Mouse (Mus musculus) hindbrain, embryonic 12.5 days (tissue): ENCODE measurements around the gene Gm1673. TPM values are rescaled to one million over a fixed set of nuclear protein-coding genes. Genes with fewer than 3 reads are reported as not detected.

Experiments
- ATAC-seq: fragments of 200-750 bp; cut with Nextera tagmentation; 2 replicates; pipeline ENCODE4 v1.8.0; 2017; ENCODE audit warnings: moderate TSS enrichment; ENCODE audit not compliant: low FRiP score
- H3K27ac ChIP-seq: fragments of 300-500 bp; sonication (generic); 2 replicates; pipeline ENCODE4 v1.5.1; 2016; ENCODE audit warnings: mild to moderate bottlenecking
- H3K27me3 ChIP-seq: fragments of 300-500 bp; sonication (generic); 2 replicates; pipeline ENCODE4 v1.6.1; 2016; ENCODE audit warnings: mild to moderate bottlenecking
- H3K36me3 ChIP-seq: fragments of 300-500 bp; sonication (generic); 2 replicates; pipeline ENCODE4 v1.6.1; 2016; ENCODE audit warnings: mild to moderate bottlenecking
- H3K4me1 ChIP-seq: fragments of 300-500 bp; sonication (generic); 2 replicates; pipeline ENCODE4 v1.6.1; 2016
- H3K4me2 ChIP-seq: fragments of 300-500 bp; sonication (generic); replicated peaks from 2 replicates; pipeline ENCODE4 v1.6.1; 2016; ENCODE audit warnings: mild to moderate bottlenecking
- H3K4me3 ChIP-seq: fragments of 300-500 bp; sonication (generic); 2 replicates; pipeline ENCODE4 v1.5.1; 2016; ENCODE audit warnings: mild to moderate bottlenecking
- H3K9ac ChIP-seq: fragments of 300-500 bp; sonication (generic); 2 replicates; pipeline ENCODE4 v1.6.1; 2016; ENCODE audit warnings: mild to moderate bottlenecking, moderate library complexity
- H3K9me3 ChIP-seq: fragments of 300-500 bp; sonication (generic); replicated peaks from 2 replicates; pipeline ENCODE4 v1.6.1; 2016; ENCODE audit warnings: mild to moderate bottlenecking
- WGBS: fragments of 180-500 bp; shearing (Covaris S2); methylation state at CpG from one replicate; pipeline ENCODE4 v1.1.7; 2016; 5-methylcytosine and 5-hydroxymethylcytosine counted together
- polyA plus RNA-seq: library from polyadenylated mRNA; unstranded; fragments of >200 nt; fragmentation: Nextera tagmentation; extraction: Ambion mirVana; gene quantifications from 2 replicates; pipeline ENCODE4 v1.2.1, GENCODE M21; 2016

The Gm1673 gene
- polyA plus RNA-seq, 1 experiment from 2014 or later = 404 TPM

GRCm38 (mm10) chr5:34000809-34001208 lies 17.6 kb downstream of the Gm1673 start:
- Histone ChIP-seq H3K27me3 (peaks cover 11% of the 10 kb centered on the region), H3K27ac (no peak overlapping the region), H3K4me2 (no peak overlapping the region), H3K9me3 (no peaks in the 10 kb centered on the region), H3K36me3 (peaks cover 17% of the 10 kb centered on the region), H3K4me3 (no peak overlapping the region), H3K9ac (no peak overlapping the region), H3K4me1 (peaks cover 23% of the 10 kb centered on the region)
- WGBS = 96% methylated on average over 25 of the region's 25 CpGs
- no peak for ATAC-seq

- H3K9me3 ChIP-seq = no peaks in the 10 kb centered on the region
- H3K4me2 ChIP-seq = no peak overlapping the region
- 83% methylated on average over 1 of the region's 1 CpGs for WGBS
- peaks cover 17% of the 10 kb centered on the region for H3K36me3 ChIP-seq
- peaks cover 23% of the 10 kb centered on the region for H3K4me1 ChIP-seq
- ATAC-seq = no peak
- H3K27ac ChIP-seq = no peak overlapping the region
- H3K27me3 ChIP-seq = peaks cover 11% of the 10 kb centered on the region
- no peak overlapping the region for H3K9ac ChIP-seq
- no peak overlapping the region for H3K4me3 ChIP-seq
These were observed 18.2 kb downstream of the Gm1673 start for GRCm38 (mm10) chr5:34001401-34001800.

- Histone ChIP-seq H3K9ac (no peak overlapping the region), H3K4me3 (no peak overlapping the region), H3K4me1 (peaks cover 22% of the 10 kb centered on the region), H3K36me3 (peaks cover 17% of the 10 kb centered on the region), H3K4me2 (no peak overlapping the region), H3K27me3 (peaks cover 11% of the 10 kb centered on the region), H3K9me3 (no peaks in the 10 kb centered on the region), H3K27ac (no peak overlapping the region)
- no peak for ATAC-seq
- 92% methylated on average over 4 of the region's 4 CpGs for WGBS
These were observed 19.4 kb downstream of the Gm1673 start for GRCm38 (mm10) chr5:34002636-34003035.

- no peak for ATAC-seq
- Histone ChIP-seq H3K9ac (no peak overlapping the region), H3K9me3 (no peaks in the 10 kb centered on the region), H3K36me3 (peaks cover 17% of the 10 kb centered on the region), H3K4me2 (no peak overlapping the region), H3K27me3 (no peaks in the 10 kb centered on the region), H3K27ac (no peak overlapping the region), H3K4me1 (peaks cover 2% of the 10 kb centered on the region), H3K4me3 (no peak overlapping the region)
- whole genome bisulfite sequencing = 85% methylated on average over 5 of the region's 5 CpGs
These were observed 21.4 kb downstream of the Gm1673 start for GRCm38 (mm10) chr5:34004618-34005017.

GRCm38 (mm10) chr5:34006832-34007231 lies 23.6 kb downstream of the Gm1673 start:
- ATAC-seq = no peak
- no peaks in the 10 kb centered on the region for H3K9me3 ChIP-seq
- no peak overlapping the region for H3K4me2 ChIP-seq
- H3K4me3 ChIP-seq = no peak overlapping the region
- H3K27me3 ChIP-seq = no peaks in the 10 kb centered on the region
- 88% methylated on average over 4 of the region's 4 CpGs for WGBS
- H3K27ac ChIP-seq = no peak overlapping the region
- H3K9ac ChIP-seq = no peak overlapping the region
- peaks cover 4% of the 10 kb centered on the region; the same call in 1 of the 2 replicates for H3K36me3 ChIP-seq
- no peaks in the 10 kb centered on the region for H3K4me1 ChIP-seq

GRCm38 (mm10) chr5:34007392-34007941 lies 24.2 kb downstream of the Gm1673 start:
- H3K36me3 ChIP-seq = no peaks in the 10 kb centered on the region
- no peak overlapping the region for H3K27ac ChIP-seq
- no peak for ATAC-seq
- H3K4me1 ChIP-seq = no peaks in the 10 kb centered on the region
- H3K9ac ChIP-seq = no peak overlapping the region
- no peak overlapping the region for H3K4me2 ChIP-seq
- no peaks in the 10 kb centered on the region for H3K27me3 ChIP-seq
- 92% methylated on average over 4 of the region's 4 CpGs for WGBS
- no peaks in the 10 kb centered on the region for H3K9me3 ChIP-seq
- no peak overlapping the region for H3K4me3 ChIP-seq

GRCm38 (mm10) chr5:34014652-34015051 lies 31.4 kb downstream of the Gm1673 start:
- Histone ChIP-seq H3K4me3 (no peak overlapping the region), H3K9me3 (no peaks in the 10 kb centered on the region), H3K4me1 (no peaks in the 10 kb centered on the region), H3K36me3 (no peaks in the 10 kb centered on the region), H3K27ac (no peak overlapping the region), H3K27me3 (no peaks in the 10 kb centered on the region), H3K4me2 (no peak overlapping the region), H3K9ac (no peak overlapping the region)
- no peak for ATAC-seq
- WGBS = 67% methylated on average over 1 of the region's 1 CpGs

- no peaks in the 10 kb centered on the region for H3K36me3 ChIP-seq
- 84% methylated on average over 4 of the region's 4 CpGs for WGBS
- no peaks in the 10 kb centered on the region for H3K27me3 ChIP-seq
- no peak for ATAC-seq
- no peak overlapping the region for H3K4me3 ChIP-seq
- no peak overlapping the region for H3K9ac ChIP-seq
- no peaks in the 10 kb centered on the region for H3K4me1 ChIP-seq
- H3K9me3 ChIP-seq = no peaks in the 10 kb centered on the region
- no peak overlapping the region for H3K27ac ChIP-seq
- no peak overlapping the region for H3K4me2 ChIP-seq
These were observed 35.7 kb downstream of the Gm1673 start for GRCm38 (mm10) chr5:34018968-34019367.

GRCm38 (mm10) chr5:34030101-34030500 lies 46.9 kb downstream of the Gm1673 start:
- H3K9me3 ChIP-seq = no peaks in the 10 kb centered on the region
- no peak overlapping the region for H3K27ac ChIP-seq
- 78% methylated on average over 4 of the region's 4 CpGs for WGBS
- no peaks in the 10 kb centered on the region for H3K36me3 ChIP-seq
- H3K4me2 ChIP-seq = no peak overlapping the region
- H3K27me3 ChIP-seq = no peaks in the 10 kb centered on the region
- no peak overlapping the region for H3K4me3 ChIP-seq
- no peaks in the 10 kb centered on the region for H3K4me1 ChIP-seq
- no peak overlapping the region for H3K9ac ChIP-seq
- no peak for ATAC-seq

GRCm38 (mm10) chr5:34031022-34031421 lies 47.8 kb downstream of the Gm1673 start:
- no peaks in the 10 kb centered on the region for H3K36me3 ChIP-seq
- no peaks in the 10 kb centered on the region for H3K27me3 ChIP-seq
- H3K9me3 ChIP-seq = no peaks in the 10 kb centered on the region
- WGBS = 68% methylated on average over 6 of the region's 6 CpGs
- no peak for ATAC-seq
- no peak overlapping the region for H3K4me2 ChIP-seq
- no peak overlapping the region for H3K27ac ChIP-seq
- H3K4me1 ChIP-seq = no peaks in the 10 kb centered on the region
- no peak overlapping the region for H3K9ac ChIP-seq
- H3K4me3 ChIP-seq = no peak overlapping the region

GRCm38 (mm10) chr5:34032520-34032919 lies 49.3 kb downstream of the Gm1673 start:
- no peak for ATAC-seq
- WGBS = 62% methylated on average over 3 of the region's 3 CpGs

More at GRCm38 (mm10) chr5:34032520-34032919, 49.3 kb downstream of the Gm1673 start:
- H3K27ac ChIP-seq = no peak overlapping the region
- no peak overlapping the region for H3K9ac ChIP-seq
- H3K4me2 ChIP-seq = no peak overlapping the region
- H3K4me1 ChIP-seq = no peaks in the 10 kb centered on the region
- no peak overlapping the region for H3K4me3 ChIP-seq
- no peaks in the 10 kb centered on the region for H3K27me3 ChIP-seq
- H3K9me3 ChIP-seq = no peaks in the 10 kb centered on the region
- H3K36me3 ChIP-seq = no peaks in the 10 kb centered on the region
